Mouse (Mus musculus) forebrain, embryonic 16.5 days (tissue): ENCODE measurements around the gene Mllt1. TPM values are rescaled to one million over a fixed set of nuclear protein-coding genes. Genes with fewer than 3 reads are reported as not detected.
"Not testable (repeated sequence)": the region's sequence is repeated elsewhere in the genome, so short reads cannot be mapped to it uniquely, and the experiment has no call there.

Source experiments
- ATAC-seq: fragments of 200-750 bp; cut with Nextera tagmentation; 2 replicates; pipeline ENCODE4 v1.8.0; 2017; ENCODE audit warnings: mild to moderate bottlenecking, moderate library complexity
- H3K27ac ChIP-seq: fragments of 300-500 bp; sonication (generic); 2 replicates; pipeline ENCODE4 v1.5.1; 2014; ENCODE audit warnings: low read length, control low read depth
- H3K27me3 ChIP-seq: fragments of 300-500 bp; sonication (generic); replicated peaks from 2 replicates; pipeline ENCODE4 v1.6.1; 2014; ENCODE audit warnings: low read length; ENCODE audit not compliant: control insufficient read depth, insufficient read depth
- H3K36me3 ChIP-seq: fragments of 300-500 bp; sonication (generic); 2 replicates; pipeline ENCODE4 v1.6.1; 2014; ENCODE audit not compliant: control insufficient read depth, insufficient read depth
- H3K4me1 ChIP-seq: fragments of 300-500 bp; sonication (generic); replicated peaks from 2 replicates; pipeline ENCODE4 v1.6.1; 2014; ENCODE audit warnings: low read length; ENCODE audit not compliant: control insufficient read depth, insufficient read depth
- H3K4me2 ChIP-seq: fragments of 300-500 bp; sonication (generic); 2 replicates; pipeline ENCODE4 v1.6.1; 2014; ENCODE audit warnings: mild to moderate bottlenecking, low read length, control low read depth
- H3K4me3 ChIP-seq: fragments of 300-500 bp; sonication (generic); replicated peaks from 2 replicates; pipeline ENCODE4 v1.5.1; 2014; ENCODE audit warnings: mild to moderate bottlenecking, low read length, control low read depth
- H3K9ac ChIP-seq: fragments of 300-500 bp; sonication (generic); replicated peaks from 2 replicates; pipeline ENCODE4 v1.6.1; 2014; ENCODE audit warnings: low read depth, low read length, control low read depth
- H3K9me3 ChIP-seq: fragments of 300-500 bp; sonication (generic); 2 replicates; pipeline ENCODE4 v1.6.1; 2016; ENCODE audit warnings: low read length; ENCODE audit not compliant: control insufficient read depth
- WGBS: fragments of 180-500 bp; shearing (Covaris S2); extraction: QIAGEN DNeasy Blood & Tissue Kit; methylation state at CpG from one replicate; pipeline ENCODE4 v1.1.7; 2014; 5-methylcytosine and 5-hydroxymethylcytosine counted together
- polyA plus RNA-seq: library from polyadenylated mRNA; unstranded; fragments of >200 nt; fragmentation: Nextera tagmentation; extraction: Ambion mirVana; gene quantifications from 2 replicates; pipeline ENCODE4 v1.2.1, GENCODE M21; 2015

The Mllt1 gene
- polyA plus RNA-seq, 1 experiment from 2014 or later = 86.1 TPM

GRCm38 (mm10) chr17:56925998-56926397, 9.2 kb downstream of the Mllt1 start:
- Histone ChIP-seq H3K27ac (no peak overlapping the region), H3K4me3 (no peak overlapping the region), H3K36me3 (0 out of 2 replicates have a peak, but pooled peaks cover 3% of the 10 kb centered on the region), H3K4me2 (no peak overlapping the region), H3K27me3 (no peaks in the 10 kb centered on the region), H3K4me1 (0 out of 2 replicates have a peak, but pooled peaks cover 2% of the 10 kb centered on the region), H3K9me3 (no peaks in the 10 kb centered on the region), H3K9ac (no peak overlapping the region)
- no peak for ATAC-seq
- 88% methylated on average over 2 of the region's 2 CpGs for WGBS

GRCm38 (mm10) chr17:56919725-56920124, 15.5 kb downstream of the Mllt1 start:
- H3K36me3 ChIP-seq = peaks cover 11% of the 10 kb centered on the region
- no peaks in the 10 kb centered on the region for H3K9me3 ChIP-seq
- 0 out of 2 replicates have a peak, but pooled peaks have one; percentile 8 for ATAC-seq
- no peak overlapping the region for H3K4me3 ChIP-seq
- H3K4me2 ChIP-seq = no peak overlapping the region
- no peaks in the 10 kb centered on the region for H3K4me1 ChIP-seq
- no peaks in the 10 kb centered on the region for H3K27me3 ChIP-seq
- H3K27ac ChIP-seq = no peak overlapping the region
- WGBS = 88% methylated on average over 3 of the region's 3 CpGs
- H3K9ac ChIP-seq = no peak overlapping the region

- peaks cover 11% of the 10 kb centered on the region for H3K36me3 ChIP-seq
Observed at GRCm38 (mm10) chr17:56917166-56917565, 18.0 kb downstream of the Mllt1 start.

GRCm38 (mm10) chr17:56913444-56913843, 21.8 kb downstream of the Mllt1 start:
- no peak overlapping the region for H3K4me3 ChIP-seq
- H3K4me2 ChIP-seq = no peak overlapping the region
- H3K9me3 ChIP-seq = no peaks in the 10 kb centered on the region
- no peaks in the 10 kb centered on the region for H3K36me3 ChIP-seq
- H3K27me3 ChIP-seq = no peaks in the 10 kb centered on the region
- no peak overlapping the region for H3K9ac ChIP-seq
- no peaks in the 10 kb centered on the region for H3K4me1 ChIP-seq
- ATAC-seq = no peak
- no peak overlapping the region for H3K27ac ChIP-seq

More at GRCm38 (mm10) chr17:56917166-56917565, 18.0 kb downstream of the Mllt1 start:
- Histone ChIP-seq H3K4me3 (no peak overlapping the region), H3K9me3 (no peaks in the 10 kb centered on the region), H3K27ac (no peak overlapping the region), H3K9ac (no peak overlapping the region), H3K4me1 (no peaks in the 10 kb centered on the region), H3K27me3 (no peaks in the 10 kb centered on the region), H3K4me2 (no peak overlapping the region)
- 98% methylated on average over 2 of the region's 2 CpGs for WGBS
- ATAC-seq = no peak

GRCm38 (mm10) chr17:56913023-56913422, 22.2 kb downstream of the Mllt1 start:
- Histone ChIP-seq H3K36me3 (no peaks in the 10 kb centered on the region), H3K27ac (no peak overlapping the region), H3K27me3 (no peaks in the 10 kb centered on the region), H3K9ac (no peak overlapping the region), H3K4me2 (no peak overlapping the region), H3K4me3 (no peak overlapping the region), H3K4me1 (no peaks in the 10 kb centered on the region), H3K9me3 (no peaks in the 10 kb centered on the region)
- ATAC-seq = no peak
- WGBS = 93% methylated on average over 3 of the region's 3 CpGs

- H3K9ac ChIP-seq, H3K4me3 ChIP-seq, H3K27ac ChIP-seq, ATAC-seq, H3K9me3 ChIP-seq, H3K4me1 ChIP-seq, H3K36me3 ChIP-seq, H3K27me3 ChIP-seq, H3K4me2 ChIP-seq: not testable (repeated sequence)
- WGBS = 74% methylated on average over 2 of the region's 2 CpGs
Observed at GRCm38 (mm10) chr17:56909764-56910163, 25.5 kb downstream of the Mllt1 start.

GRCm38 (mm10) chr17:56907887-56908286, 27.3 kb downstream of the Mllt1 start:
- ATAC-seq = no peak
- no peak overlapping the region for H3K27ac ChIP-seq
- H3K9me3 ChIP-seq = no peaks in the 10 kb centered on the region
- no peaks in the 10 kb centered on the region for H3K27me3 ChIP-seq
- H3K4me2 ChIP-seq = no peak overlapping the region
- H3K4me3 ChIP-seq = no peak overlapping the region
- H3K4me1 ChIP-seq = no peaks in the 10 kb centered on the region
- no peak overlapping the region for H3K9ac ChIP-seq
- H3K36me3 ChIP-seq = peaks cover 7% of the 10 kb centered on the region
- 78% methylated on average over 9 of the region's 9 CpGs for WGBS

GRCm38 (mm10) chr17:56907096-56907495, 28.1 kb downstream of the Mllt1 start:
- Histone ChIP-seq H3K27ac (no peak overlapping the region), H3K9me3 (no peaks in the 10 kb centered on the region), H3K27me3 (no peaks in the 10 kb centered on the region), H3K4me1 (no peaks in the 10 kb centered on the region), H3K4me2 (no peak overlapping the region), H3K9ac (no peak overlapping the region), H3K4me3 (no peak overlapping the region), H3K36me3 (peaks cover 9% of the 10 kb centered on the region)
- no peak for ATAC-seq
- 95% methylated on average over 5 of the region's 5 CpGs for WGBS

- Histone ChIP-seq H3K4me1 (no peaks in the 10 kb centered on the region), H3K9ac (no peak overlapping the region), H3K9me3 (no peaks in the 10 kb centered on the region), H3K36me3 (peaks cover 17% of the 10 kb centered on the region), H3K4me3 (no peak overlapping the region), H3K27ac (no peak overlapping the region), H3K4me2 (no peak overlapping the region), H3K27me3 (no peaks in the 10 kb centered on the region)
- no peak for ATAC-seq
- 97% methylated on average over 3 of the region's 3 CpGs for WGBS
Observed at GRCm38 (mm10) chr17:56906166-56906565, 29.0 kb downstream of the Mllt1 start.

GRCm38 (mm10) chr17:56902698-56903097, 32.5 kb downstream of the Mllt1 start:
- H3K9ac ChIP-seq = no peak overlapping the region
- WGBS = 79% methylated on average over 5 of the region's 5 CpGs
- H3K4me3 ChIP-seq = no peak overlapping the region
- no peaks in the 10 kb centered on the region for H3K27me3 ChIP-seq
- H3K9me3 ChIP-seq = no peaks in the 10 kb centered on the region
- no peak overlapping the region for H3K27ac ChIP-seq
- peaks cover 23% of the 10 kb centered on the region for H3K36me3 ChIP-seq
- peaks cover 3% of the 10 kb centered on the region for H3K4me1 ChIP-seq
- no peak for ATAC-seq
- no peak overlapping the region for H3K4me2 ChIP-seq
